Mouse (Mus musculus): ENCODE measurements around the gene Mad1l1.

Mad1l1 gene

GRCm38 (mm10) chr5:140261313-140261712 is 60.0 kb downstream of the Mad1l1 start:
- no peak for DNase-seq (ENCODE audit: low read depth, low spot score)

- no peak for DNase-seq (ENCODE audit: low read depth, low spot score)
Measured at GRCm38 (mm10) chr5:140258633-140259032, 62.7 kb downstream of the Mad1l1 start.

DNA sequence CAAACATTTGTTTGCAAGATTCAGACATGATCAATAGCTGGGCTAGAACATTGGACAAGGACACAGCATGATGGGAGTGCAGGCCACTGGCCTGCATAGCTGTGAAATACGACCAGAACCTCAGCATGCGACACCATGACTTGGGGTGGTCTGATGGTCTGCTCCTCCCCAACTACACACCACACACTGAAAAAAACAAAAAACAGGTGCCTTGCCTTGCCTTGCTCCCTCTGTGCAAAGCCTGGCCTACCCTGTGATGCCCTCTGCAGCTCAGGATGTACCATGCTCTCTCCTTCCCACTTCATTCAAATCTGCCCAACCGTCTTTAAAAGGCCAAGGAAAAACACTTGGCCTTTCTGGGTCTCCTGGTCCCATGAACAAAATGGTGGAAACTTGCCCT is 63.3 kb downstream of the Mad1l1 start:
- DNase-seq (ENCODE audit: low read depth, low spot score), result no peak

DNA sequence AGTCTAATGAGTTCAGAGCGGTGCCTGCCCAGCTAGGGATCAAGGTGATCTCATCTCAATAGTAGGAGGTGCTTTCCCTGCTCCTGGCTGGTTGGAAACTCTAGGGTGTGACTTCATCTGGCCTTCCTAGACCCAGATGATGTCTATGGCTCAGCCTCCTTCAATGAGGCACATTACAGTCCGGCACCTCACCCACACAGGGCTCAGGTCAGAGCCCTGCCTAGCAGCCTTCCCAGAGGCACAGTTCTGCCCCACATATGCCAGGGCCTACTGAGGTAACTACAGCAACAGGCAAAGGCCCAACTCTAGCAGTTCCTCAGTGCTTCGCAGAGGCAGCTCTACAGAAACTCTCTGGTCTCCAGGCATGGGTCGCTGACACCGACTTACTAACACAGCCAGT is 63.9 kb downstream of the Mad1l1 start:
- no peak for DNase-seq (ENCODE audit: low read depth, low spot score)

GRCm38 (mm10) chr5:140256685-140257084 is 64.7 kb downstream of the Mad1l1 start:
- DNase-seq (ENCODE audit: low read depth, low spot score), result no peak

- no peak for DNase-seq (ENCODE audit: low read depth, low spot score)
Measured at GRCm38 (mm10) chr5:140255265-140255664, 66.1 kb downstream of the Mad1l1 start.

DNA sequence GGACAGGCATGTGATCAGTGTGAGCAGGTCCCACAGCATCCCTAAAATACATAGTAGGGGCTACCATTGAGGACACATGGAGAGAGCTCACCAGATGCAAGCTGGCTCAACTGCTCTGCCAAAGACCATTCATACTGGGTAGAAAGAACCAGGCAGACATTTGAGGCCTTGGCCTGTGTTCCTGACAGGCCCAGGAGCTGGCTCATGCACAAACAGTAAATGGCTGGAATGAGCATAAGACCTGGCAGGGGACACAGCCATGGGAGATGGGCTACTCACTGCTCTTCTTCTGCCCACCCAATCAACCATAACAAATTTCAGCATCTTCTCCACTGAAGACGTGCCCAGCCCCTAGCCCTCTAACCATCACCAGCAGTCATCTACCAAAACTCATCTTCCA is 66.7 kb downstream of the Mad1l1 start:
- no peak for DNase-seq (ENCODE audit: low read depth, low spot score)

GRCm38 (mm10) chr5:140251989-140252388 is 69.4 kb downstream of the Mad1l1 start:
- no peak for DNase-seq (ENCODE audit: low read depth, low spot score)

- no peak for DNase-seq (ENCODE audit: low read depth, low spot score)
Measured at GRCm38 (mm10) chr5:140250370-140250769, 71.0 kb downstream of the Mad1l1 start.

DNA sequence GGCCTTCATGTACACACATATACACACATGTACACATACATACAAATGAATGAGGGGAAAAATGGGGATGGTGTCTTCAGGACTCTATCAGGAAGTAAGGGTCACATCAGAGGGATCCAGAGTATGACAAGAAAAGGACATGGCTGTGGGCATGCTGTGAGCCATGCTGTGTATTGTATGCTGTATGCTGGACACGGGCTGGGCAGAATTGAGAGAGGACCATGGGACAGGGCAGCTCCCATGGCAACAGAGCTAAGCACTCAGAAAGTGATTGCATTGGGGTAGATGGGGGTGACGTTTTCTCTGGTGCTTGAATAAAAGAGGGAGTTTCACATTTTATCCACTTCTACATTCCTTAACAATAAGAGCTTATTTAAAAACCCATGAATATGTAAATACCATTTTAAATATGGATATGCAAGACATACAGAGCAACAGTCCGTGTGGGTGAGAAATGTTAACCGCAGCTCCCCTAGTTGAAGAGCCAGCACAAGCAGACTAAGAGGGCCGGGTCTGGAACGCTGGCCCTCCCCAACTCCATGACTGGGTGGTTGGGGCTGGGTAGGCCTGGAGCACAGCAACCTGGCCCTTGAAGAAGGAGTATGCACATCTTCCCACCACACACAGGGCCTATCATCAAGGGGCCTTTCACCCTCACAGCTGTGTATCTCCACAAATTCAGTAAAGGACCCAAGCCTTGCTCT is 71.8 kb downstream of the Mad1l1 start:
- DNase-seq (ENCODE audit: low read depth, low spot score), result no peak

GRCm38 (mm10) chr5:140248101-140248500 is 73.3 kb downstream of the Mad1l1 start:
- no peak for DNase-seq (ENCODE audit: low read depth, low spot score)

GRCm38 (mm10) chr5:140240235-140240634 is 81.1 kb downstream of the Mad1l1 start:
- DNase-seq (ENCODE audit: low read depth, low spot score), result no peak

DNA sequence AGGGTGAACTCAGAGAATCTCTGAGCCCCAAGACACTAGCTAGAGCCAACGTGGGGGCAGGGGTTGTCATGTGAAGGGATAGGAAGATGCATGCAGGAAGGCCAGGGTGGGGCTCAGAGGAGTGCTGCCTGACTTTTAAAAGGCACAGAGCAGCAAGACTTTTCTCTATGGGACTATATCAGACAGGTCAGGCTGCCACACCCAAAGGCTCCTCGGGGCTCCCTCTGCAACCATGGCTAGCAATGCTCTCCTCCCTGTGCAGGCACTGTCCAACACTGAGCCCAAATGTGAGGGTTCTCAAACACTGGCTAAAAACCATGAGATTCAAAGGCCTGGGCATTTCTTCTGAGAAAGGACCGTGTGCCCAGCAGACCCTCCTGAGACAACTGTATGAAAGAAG is 82.5 kb downstream of the Mad1l1 start:
- no peak for DNase-seq (ENCODE audit: low read depth, low spot score)

- no peak for DNase-seq (ENCODE audit: low read depth, low spot score)
Measured at GRCm38 (mm10) chr5:140230818-140231217, 90.5 kb downstream of the Mad1l1 start.

GRCm38 (mm10) chr5:140228306-140228705 is 93.0 kb downstream of the Mad1l1 start:
- no peak for DNase-seq (ENCODE audit: low read depth, low spot score)

- no peak for DNase-seq (ENCODE audit: low read depth, low spot score)
Measured at GRCm38 (mm10) chr5:140226871-140227270, 94.5 kb downstream of the Mad1l1 start.

DNA sequence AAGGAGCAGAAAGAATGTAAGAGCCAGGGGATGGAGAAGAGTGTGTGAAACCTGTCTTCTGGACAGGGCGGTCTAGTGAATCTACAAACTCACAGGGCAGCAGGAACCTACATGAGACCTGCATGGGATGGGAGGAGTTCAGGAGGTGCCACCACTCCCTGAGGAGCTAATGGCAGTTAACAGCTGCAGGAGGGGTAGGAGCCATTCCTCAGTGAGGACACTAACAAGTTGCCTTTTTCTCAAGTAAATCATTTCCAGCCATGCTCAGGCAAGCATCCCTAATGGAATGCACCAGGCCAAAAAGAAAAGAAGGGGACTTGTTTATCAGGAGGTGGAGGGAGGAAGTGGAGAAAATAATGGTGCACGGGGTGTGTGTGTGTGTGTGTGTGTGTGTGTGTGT is 95.5 kb downstream of the Mad1l1 start:
- DNase-seq (ENCODE audit: low read depth, low spot score), result no peak

DNA sequence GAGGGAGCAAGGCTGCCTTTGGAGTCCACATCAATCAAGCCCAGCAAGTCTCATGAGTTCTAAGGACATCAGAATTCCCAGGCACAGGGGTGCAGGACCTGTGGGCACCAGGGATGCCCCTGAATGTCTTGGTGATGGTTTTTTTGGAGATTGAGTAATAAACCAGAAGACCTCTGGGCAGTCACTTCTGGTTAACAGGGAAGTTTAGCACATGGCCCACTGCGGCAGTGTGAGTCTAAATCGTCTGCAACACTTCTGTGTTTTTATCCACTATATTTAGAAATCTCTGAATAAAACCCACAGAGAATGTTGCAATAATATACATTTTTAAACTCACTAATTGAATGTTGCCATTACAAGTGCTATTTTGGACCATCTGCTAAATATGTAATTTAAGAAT is 96.2 kb downstream of the Mad1l1 start:
- no peak for DNase-seq (ENCODE audit: low read depth, low spot score)

- DNase-seq (ENCODE audit: low read depth, low spot score), result no peak
Measured at GRCm38 (mm10) chr5:140223070-140224053, 98.0 kb downstream of the Mad1l1 start.

DNA sequence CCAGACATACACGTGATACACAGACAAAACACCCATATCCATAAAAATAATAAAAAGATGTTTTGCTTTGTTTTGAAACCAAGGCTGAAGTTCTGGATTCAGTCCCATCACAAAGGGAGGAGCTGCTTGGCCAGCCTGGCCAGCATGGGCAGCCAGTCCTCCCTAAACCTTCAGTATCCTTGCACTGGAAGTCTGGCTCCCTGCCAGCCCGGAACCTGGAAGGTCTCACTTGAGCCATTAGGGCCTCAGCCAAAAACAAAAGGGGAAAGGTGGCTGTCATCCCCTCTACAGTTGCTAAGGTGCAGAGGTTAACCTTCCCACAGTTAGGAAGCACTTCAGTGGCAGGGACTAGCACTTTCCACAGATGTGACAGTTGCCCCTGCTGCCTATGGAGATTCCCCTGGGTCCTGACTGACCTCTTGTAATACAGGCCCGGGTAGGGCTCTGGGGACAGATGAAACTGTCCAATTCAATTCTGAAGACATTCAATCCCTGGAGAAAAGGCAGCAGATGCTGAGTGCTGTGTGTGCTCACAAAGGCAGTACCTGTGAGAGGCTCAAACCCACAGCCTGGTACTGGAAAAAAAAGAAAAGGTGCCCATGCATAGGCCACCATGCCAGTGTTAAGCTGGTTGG is 100.2 kb downstream of the Mad1l1 start:
- DNase-seq (ENCODE audit: low read depth, low spot score), result no peak

- DNase-seq (ENCODE audit: low read depth, low spot score), result no peak
Measured at GRCm38 (mm10) chr5:140219252-140219651, 102.1 kb downstream of the Mad1l1 start.

DNA sequence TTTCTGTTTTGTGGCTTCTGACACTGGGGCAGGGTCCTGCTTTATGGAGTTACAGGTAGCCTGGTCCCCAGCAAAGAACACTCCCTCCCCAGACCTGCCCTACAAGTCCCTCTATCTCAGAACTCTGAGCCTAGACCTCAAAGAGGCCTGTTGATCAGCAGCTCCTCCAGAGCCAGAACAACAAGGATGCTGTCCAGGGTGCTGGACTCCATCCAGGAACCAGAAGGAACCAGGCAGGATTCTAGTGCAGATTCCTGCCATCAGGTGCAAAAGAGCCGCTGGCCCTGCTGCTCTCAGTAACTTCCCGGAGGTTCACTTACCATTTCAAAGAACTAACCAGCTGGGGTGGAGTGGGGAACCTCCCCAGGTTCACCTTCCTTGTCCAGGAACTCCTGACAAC is 103.5 kb downstream of the Mad1l1 start:
- DNase-seq (ENCODE audit: low read depth, low spot score), result peak; percentile 85
